Mouse (Mus musculus) cerebral cortex, adult 2 months (tissue): ENCODE data around the gene Eno3.

Experiments
- WGBS: fragments of 180-500 bp; shearing (Covaris S2); methylation state at CpG from one replicate; pipeline ENCODE4 v1.1.7; 2018; 5-methylcytosine and 5-hydroxymethylcytosine counted together

Gene Eno3

GRCm38 (mm10) chr11:70656964-70657363 lies at the start of gene Eno3:
Gene Eno3, plus strand, starts transcription at chr11:70657202.
- 52% methylated on average over 3 of the region's 3 CpGs for WGBS

DNA sequence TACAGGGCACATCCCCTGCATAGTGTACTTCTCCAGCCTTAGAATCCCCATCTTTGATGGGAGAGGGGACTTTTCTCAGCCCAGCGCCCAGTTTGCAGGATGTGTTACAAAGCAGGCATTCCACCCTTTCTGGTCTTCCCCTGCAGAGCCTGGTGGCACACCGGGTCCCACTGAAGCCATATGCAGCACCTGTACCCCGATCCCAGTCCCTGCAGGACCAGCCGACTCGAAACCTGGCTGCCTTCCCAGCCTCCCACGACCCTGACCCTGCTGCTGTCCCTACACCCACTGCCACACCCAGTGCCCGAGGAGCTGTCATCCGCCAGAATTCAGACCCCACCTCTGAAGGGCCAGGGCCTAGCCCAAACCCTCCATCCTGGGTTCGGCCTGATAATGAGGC lies 49.4 kb upstream of the Eno3 start:
- 86% methylated on average over 9 of the region's 9 CpGs for WGBS

DNA sequence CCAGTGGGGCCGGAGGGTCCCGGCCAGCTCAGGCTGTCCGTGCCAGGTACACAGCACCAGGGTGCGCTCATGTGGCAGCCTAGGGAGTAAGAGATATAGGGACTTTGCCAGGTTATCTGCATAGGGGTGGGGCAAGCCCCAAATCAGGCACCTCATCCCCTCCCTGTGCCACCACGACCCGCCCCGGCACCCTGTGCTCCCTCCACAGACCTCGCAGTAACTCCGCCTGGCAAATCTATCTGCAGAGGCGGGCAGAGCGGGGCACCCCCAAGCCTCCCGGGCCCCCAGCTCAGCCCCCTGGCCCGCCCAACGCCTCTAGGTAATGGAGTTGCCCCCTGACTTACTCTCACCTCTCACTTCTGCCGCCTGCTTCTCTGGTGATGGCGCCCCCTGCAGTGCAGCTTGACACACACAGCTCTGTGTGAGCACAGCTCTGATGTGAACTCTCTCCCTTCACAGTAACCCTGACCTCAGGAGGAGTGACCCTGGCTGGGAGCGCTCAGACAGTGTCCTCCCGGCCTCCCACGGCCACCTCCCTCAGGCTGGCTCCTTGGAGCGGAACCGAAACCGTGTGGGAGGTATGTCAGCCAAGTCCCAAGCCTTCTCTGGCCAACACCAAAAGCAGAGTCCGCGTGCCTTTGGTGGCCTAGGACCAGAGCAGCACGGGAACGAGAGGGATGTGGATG lies 48.5 kb upstream of the Eno3 start:
- 88% methylated on average over 26 of the region's 26 CpGs for WGBS

DNA sequence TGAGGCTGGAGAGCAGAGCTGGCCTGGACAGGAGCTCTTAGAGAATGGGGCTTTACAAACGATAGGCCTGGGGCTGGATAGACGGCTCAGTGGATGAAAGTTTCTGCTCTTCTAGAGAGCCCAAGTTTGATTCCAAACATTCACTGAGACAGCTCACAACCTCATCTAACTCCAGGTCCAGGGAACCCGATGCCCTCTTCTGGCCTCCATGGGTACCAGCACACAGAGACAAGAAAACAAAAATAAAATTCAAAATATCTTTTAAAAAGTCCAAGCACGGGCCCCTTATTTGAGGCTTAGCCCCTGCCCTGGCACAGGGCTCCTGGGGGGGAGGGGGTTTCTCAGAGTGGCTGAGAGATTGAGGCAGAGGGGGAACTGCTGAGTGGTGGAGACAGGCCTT lies 46.2 kb upstream of the Eno3 start:
- 76% methylated on average over 4 of the region's 4 CpGs for WGBS

GRCm38 (mm10) chr11:70612505-70612904 lies 44.5 kb upstream of the Eno3 start:
- WGBS: 82% methylated on average over 7 of the region's 7 CpGs

DNA sequence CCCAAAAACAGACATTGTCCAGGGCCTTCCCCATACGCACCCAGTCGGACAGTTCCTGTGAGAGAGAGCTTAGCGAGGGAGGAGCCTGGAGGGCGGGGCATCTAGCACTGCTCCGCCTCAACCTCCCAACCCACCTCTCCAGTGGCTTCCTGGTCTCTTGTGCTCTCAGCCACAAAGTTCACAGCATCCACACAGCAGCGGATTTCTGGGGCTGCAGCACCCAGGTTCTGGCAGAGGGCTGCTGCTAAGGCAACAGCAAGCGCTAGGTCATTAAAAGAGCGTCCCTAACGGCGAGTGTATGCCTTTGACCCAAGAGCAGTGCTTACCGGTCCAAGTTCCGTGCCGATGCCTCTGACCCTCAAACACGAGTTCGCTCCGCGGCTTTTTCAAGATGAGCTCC lies 41.9 kb upstream of the Eno3 start:
- WGBS: 17% methylated on average over 17 of the region's 17 CpGs

- 44% methylated on average over 21 of the region's 21 CpGs for WGBS
These were observed 41.4 kb upstream of the Eno3 start, which contains the start of gene 4930544D05Rik for GRCm38 (mm10) chr11:70615516-70616093. Gene 4930544D05Rik, plus strand, starts transcription at chr11:70615848.

GRCm38 (mm10) chr11:70619101-70619500 lies 37.9 kb upstream of the Eno3 start, which contains the start of gene Chrne:
Gene Chrne, minus strand, starts transcription at chr11:70619216.
- WGBS: 57% methylated on average over 1 of the region's 1 CpGs

DNA sequence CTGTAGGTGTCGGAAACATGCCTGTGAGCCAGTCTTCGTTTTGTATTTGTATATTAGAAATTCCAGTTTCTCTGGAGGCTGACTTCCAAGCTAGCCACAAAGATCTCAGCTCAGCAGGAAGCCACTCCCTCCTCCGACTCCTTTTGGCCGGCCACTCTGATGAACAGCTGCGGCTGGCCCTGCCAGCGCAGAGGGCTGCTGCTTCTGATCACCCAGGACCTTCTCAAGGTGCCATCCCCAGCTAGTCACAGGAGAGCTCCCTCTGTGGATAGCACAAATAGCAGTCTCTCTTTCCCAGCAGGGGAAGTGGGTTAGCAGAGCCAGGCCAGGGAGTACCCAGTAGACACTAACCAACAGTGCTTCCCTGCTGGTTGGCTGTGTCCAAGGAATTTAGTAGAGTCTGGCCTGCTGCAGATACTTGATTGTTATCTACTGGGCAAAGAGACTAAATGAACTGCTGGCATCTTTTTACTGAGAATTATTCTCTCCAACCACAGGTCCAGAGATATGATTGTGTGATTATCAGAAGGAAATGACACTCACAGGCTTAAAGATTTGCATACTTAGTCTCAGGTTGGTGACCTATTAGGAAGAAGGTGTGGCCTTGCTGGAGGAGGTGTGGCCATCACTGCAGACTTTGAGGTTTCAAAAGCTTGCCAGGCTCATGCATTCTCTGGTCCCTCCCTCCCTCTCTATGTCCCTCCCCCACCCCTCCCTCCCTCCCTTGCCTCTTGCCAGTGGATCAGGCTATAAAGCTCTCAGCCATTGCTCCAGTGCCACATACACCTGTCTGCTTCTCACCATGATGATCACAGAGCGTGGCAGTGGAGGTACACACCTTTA lies 34.8 kb upstream of the Eno3 start:
- 59% methylated on average over 7 of the region's 7 CpGs for WGBS

DNA sequence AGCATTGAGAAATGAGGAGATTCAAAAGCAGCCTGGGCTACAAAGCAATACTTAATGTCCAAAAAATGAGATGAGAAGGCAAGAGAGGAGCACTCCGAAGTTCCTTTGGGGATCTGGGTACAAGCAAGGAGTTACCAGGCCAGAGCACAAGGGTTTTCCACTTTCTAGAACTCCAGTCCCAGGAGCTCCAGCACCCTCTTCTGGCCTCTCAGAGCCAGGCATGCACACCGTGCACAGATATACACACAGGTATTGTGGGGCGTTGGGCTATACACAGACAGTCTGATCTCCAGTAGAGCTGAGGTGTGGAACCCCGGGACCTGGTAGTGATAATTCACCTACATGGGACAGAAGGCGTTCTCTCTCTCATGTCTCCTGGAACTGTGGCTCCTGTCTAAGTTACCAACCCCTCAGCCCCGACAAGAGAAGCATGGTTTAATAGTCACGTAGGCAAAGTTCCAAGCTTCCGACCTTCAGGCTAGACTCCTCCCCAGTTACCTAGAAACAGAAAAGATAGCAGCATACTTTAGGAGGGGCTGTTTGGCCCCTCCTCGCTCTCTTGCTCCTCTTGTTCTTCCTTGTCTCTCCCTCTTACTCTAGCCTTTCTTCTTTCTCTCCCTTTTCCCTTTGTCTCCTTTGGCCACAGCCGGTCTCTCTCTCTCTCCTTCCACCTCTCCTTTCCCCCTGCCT lies 33.8 kb upstream of the Eno3 start:
- WGBS: 79% methylated on average over 10 of the region's 10 CpGs

DNA sequence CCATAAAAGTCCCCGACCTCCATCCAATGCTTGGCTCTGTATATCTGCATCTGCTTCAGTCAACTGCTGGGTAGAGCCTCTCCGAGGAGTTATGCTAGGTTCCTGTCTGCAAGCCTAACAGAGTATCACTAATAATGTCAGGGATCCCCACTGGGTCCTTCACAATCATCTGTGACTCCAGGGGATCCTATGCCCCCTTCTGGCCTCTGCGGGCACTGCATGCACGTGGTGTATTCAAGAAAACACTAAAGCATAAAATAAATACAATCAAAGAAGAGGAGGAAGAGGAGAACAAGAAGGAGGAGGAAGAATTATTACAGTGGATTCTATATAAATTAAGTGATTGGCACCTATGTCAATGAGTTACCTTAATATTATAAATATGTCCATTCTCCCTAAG lies 31.5 kb upstream of the Eno3 start:
- 45% methylated on average over 4 of the region's 4 CpGs for WGBS

- 78% methylated on average over 4 of the region's 4 CpGs for WGBS
These were observed 30.1 kb upstream of the Eno3 start for GRCm38 (mm10) chr11:70626877-70627276.

DNA sequence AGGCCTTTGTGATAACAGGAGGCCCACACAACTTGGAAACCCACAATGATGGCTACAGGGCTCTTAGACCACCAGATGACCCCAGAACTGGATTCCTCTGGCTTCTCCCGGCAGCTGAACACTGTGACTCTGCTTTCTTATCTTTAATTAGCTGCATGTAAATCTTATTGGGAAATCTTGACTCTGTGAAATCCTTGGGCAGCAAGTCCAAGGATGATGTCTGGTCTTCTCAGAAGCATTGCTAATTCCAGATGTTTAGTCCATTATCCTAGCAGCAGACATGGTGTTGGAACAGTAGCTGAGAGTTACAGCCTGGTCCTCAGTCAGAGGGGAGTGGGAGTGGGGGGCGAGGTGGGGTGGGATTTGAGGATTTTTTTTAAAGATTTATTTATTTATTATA lies 28.6 kb upstream of the Eno3 start:
- 73% methylated on average over 2 of the region's 2 CpGs for WGBS

GRCm38 (mm10) chr11:70629557-70629956 lies 27.4 kb upstream of the Eno3 start:
- WGBS: 56% methylated on average over 5 of the region's 5 CpGs

GRCm38 (mm10) chr11:70630129-70630528 lies 26.9 kb upstream of the Eno3 start:
- 74% methylated on average over 7 of the region's 7 CpGs for WGBS

DNA sequence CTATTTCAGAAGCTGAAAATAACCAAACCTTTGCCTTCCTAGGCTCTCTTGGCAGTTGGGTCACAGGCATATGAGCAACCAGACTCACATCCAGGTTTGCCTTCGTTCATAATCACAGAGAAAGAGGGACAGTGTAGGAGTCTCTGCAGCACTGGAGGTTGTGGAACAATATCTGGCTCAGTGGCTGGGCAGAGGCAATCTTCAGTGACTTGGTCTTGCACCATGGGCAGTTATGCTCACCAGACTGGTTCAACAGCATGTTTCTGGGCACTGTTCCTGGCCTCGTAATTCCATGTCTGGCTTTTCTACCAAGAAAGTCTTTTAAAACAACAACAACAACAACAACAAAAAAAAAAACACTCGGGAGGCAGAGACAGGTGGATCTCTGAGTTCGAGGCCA lies 21.4 kb upstream of the Eno3 start:
- 81% methylated on average over 4 of the region's 4 CpGs for WGBS

- 96% methylated on average over 1 of the region's 1 CpGs for whole genome bisulfite sequencing
These were observed 19.2 kb upstream of the Eno3 start for GRCm38 (mm10) chr11:70637764-70638163.

GRCm38 (mm10) chr11:70638293-70638692 lies 18.7 kb upstream of the Eno3 start:
- 90% methylated on average over 1 of the region's 1 CpGs for WGBS

DNA sequence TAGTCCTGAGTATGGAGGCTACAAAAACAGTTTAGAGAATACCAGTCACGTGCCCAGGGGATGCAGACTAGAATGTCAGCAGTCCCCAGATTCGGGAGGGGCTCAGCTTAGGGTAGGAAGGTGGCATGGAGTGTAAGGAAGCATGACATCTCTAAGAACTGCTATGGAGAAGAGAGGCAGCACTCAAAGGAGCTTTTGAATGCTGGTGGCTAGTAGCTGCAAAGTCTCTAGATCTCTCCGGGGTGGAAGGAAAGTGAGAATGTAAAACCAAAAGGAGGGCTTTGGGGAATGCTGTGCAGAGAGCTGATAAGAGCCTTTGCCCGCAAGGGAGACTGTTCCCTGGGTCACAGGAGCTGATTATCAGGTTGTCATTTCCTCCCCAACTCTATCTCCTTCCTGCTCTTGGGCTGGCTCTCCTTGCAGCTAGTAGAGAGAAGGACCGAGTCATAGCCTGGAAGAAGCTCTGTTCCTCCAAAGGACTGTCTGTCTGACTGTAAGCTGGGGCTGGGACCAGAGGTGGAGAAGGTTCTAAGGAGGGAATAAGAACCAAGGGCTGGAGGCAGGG lies 18.2 kb upstream of the Eno3 start, which contains the start of gene Gp1ba:
TSS of gene Gp1ba (plus strand) at position 409 of the 565 bp plus-strand sequence.
- 66% methylated on average over 5 of the region's 5 CpGs for WGBS

- WGBS: 78% methylated on average over 8 of the region's 8 CpGs
These were observed 17.0 kb upstream of the Eno3 start for GRCm38 (mm10) chr11:70639976-70640375.

- WGBS: 85% methylated on average over 7 of the region's 7 CpGs
These were observed 15.8 kb upstream of the Eno3 start for GRCm38 (mm10) chr11:70641241-70641640.

DNA sequence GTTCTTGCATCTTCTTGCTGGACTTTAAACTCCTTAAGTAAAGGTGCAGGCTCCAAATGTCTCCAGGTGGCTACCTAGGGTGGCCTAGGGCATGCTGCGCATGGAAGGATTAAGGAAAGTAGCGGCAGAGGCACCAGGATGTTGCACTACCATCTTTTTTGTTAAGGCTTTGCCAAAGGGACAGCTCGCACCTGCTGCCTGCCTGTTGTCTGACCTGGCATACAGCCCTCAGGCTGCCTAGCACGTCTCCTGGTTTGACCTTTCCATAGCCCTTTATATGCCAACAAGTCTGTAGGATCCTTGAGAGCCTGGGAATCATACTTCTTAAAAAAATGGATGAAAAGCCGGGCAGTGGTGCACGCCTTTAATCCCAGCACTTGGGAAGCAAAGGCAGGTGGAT lies 14.0 kb upstream of the Eno3 start:
- 92% methylated on average over 6 of the region's 6 CpGs for WGBS
